Mouse (Mus musculus) frontal cortex, postnatal 36 days (tissue): ENCODE results near the gene Vdac1.
A peak's percentile ranks its signal among the peaks of the same experiment; 100 is the strongest.

Experiments
- DNase-seq, 2 experiments: peaks; one replicate each; pipeline ENCODE4 v3.0.0; 2022; ENCODE audit warnings: low spot score in 2 of 2

The Vdac1 gene

GRCm38 (mm10) chr11:52420296-52421052 lies 59.8 kb downstream of the Vdac1 start:
- no peak for DNase-seq

GRCm38 (mm10) chr11:52421053-52421778 lies 60.6 kb downstream of the Vdac1 start:
- peak; percentile 76 to 81 for DNase-seq

GRCm38 (mm10) chr11:52429440-52429839 lies 68.8 kb downstream of the Vdac1 start:
- no peak for DNase-seq

- no peak for DNase-seq
Observed at GRCm38 (mm10) chr11:52431594-52431993, 70.9 kb downstream of the Vdac1 start.

GRCm38 (mm10) chr11:52432148-52432547 lies 71.5 kb downstream of the Vdac1 start:
- DNase-seq, result no peak

GRCm38 (mm10) chr11:52433076-52433796 lies 72.6 kb downstream of the Vdac1 start:
- DNase-seq, result peak; percentile 60 to 73

GRCm38 (mm10) chr11:52433797-52434195 lies 73.1 kb downstream of the Vdac1 start:
- DNase-seq, result no peak

GRCm38 (mm10) chr11:52435466-52435865 lies 74.8 kb downstream of the Vdac1 start:
- no peak for DNase-seq

GRCm38 (mm10) chr11:52437123-52437522 lies 76.5 kb downstream of the Vdac1 start:
- peak; percentile 57 to 71 for DNase-seq
